Mouse (Mus musculus) ovary, postnatal 10 days (tissue): ENCODE results near the gene Lca5l.
"Not testable (repeated sequence)": the region's sequence is repeated elsewhere in the genome, so short reads cannot be mapped to it uniquely, and the experiment has no call there.

Source experiments
- DNase-seq: peaks from one replicate; pipeline ENCODE4 v3.0.0; 2022; ENCODE audit warnings: low spot score

Lca5l gene

DNA sequence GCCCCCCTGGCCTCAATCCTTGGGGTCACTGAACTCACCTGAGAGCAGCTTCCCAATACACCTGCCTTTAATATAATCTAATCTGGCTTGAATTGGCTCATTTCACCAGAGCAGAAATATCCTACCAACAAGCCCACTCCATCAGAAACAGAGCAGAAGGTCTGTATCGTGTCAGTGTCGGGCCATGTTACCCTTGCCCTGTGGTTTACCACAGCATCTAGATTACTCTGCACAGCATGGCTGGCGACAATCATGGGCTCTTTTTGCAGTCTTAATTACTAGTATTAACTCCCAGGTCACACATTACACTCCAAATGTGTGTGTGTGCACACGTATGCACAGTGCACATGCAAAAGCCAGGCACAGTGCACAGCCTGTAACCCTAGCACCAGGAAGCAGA lies 23.2 kb downstream of the Lca5l start:
- DNase-seq = no peak

DNA sequence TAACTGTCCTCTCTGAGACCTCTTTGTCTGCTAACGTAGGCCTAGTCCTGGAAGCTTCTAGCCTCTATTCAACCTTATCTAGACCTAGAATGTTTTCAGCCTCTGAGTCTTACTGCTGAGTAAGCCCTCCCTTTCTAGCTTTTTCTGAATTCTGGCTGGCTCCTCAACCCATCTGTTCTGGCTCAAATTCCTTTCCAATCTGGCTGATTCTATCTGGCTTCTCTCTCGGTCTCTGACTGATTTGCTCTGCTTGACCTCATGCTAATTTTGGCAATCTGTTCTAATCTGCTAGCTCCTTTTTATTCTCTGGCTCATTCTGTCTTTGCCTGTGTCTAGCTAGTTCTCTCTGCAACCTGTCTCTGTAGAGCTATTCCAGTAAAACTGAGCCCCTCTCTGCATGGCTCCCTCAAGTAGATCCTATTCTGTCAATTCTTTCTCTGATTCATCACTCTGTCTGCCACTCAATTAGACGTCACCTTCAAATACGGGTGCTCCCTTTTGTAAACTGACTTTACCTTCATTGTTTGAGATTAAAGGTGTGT lies 26.3 kb downstream of the Lca5l start:
- no peak for DNase-seq

DNA sequence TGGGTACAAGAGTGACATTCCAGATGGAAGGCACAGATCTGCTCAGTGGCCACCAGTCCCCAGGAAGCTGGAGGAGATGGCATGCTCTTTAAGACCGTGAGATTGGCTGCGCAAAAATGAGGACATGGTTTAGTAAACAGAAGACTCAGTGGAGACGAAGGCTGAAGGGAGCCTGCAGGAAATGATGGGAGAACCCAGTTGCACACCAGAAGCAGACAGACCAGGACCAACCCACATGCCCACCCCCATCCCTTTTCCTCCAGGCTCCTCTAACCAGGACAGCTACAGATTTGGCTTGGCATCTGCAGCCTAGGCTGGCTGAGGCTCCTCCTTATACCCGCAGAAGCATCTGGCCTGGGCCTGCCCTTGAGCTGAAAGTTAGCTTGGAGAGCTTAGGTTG lies 30.7 kb downstream of the Lca5l start:
- no peak for DNase-seq

DNA sequence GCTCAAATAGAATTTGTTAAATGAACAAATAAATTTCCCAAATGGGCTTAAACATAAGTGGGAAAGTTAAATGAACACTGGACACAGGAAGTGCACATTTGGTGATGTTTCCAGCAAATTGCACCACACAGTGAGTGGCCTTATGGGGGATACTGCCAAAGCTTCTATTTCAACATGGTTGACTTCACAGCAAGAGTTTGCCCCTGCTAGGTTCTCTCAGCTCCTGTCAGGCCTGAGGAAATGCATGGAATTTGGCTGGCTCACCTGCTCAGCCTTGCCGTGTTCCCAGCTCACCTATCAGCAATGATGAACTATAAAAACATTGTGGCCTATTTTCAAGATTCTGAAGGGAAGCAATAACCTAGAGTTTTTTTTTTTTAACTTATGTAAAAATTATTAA lies 31.1 kb downstream of the Lca5l start:
- no peak for DNase-seq

DNA sequence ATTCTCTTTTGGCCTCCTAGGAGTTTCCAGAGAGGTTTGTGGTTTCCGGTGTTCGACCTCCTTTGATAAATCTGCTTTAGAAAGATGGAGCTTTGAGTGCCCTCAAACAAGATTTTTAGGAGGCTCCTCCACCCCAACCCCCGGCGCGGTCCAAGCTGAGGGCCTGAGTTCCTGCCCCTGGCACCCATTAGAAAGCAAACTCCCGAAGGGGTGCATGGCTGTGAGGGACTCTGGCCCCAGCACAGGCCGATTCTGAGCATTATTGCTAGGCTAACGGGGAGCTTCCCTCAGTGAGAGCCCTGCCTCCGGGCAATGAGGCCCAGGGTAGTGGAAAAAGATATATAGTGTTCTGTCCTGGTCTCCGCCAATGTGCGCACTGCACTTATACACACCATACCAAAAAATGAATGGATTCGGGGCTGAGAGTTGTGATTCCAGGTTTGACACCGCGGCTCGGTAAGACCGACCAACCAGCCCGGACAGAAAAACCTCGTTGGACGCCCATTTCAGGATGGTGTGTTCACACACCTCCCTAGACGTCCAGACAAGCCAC lies 32.2 kb downstream of the Lca5l start:
- DNase-seq = peak; percentile 8

DNA sequence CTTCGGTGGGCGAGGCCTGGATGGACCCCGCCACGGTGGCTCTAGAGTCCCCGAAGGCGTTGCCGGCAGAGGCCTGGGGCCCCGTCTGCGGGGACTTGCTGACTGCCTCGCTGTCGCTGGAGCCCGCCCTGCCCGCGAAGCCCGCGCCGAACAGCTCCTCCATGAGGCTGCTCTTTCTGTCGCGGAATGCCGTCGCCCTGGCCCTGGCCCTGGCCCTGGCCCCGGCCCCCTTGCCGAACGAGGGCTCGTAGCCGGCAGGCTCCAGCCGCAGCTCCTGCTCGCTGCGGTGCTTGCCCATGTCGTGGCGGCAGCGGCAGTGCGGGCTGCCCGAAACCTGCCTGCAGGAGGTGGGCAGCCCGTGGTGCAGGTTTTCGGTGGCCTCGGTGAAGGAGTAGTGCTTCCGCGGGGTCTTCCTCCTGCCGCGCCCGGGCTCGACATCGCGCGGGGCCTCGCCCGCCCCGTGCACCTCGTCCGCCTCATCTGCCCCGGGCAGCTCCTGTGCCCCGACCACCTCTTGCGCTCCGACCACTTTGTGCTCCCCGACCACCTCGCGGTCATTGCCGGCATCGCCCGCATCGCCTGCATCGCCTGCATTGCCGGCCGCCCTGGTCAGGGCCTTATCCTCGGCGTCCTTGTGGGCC lies 32.9 kb downstream of the Lca5l start:
- peak; percentile 59 for DNase-seq

DNA sequence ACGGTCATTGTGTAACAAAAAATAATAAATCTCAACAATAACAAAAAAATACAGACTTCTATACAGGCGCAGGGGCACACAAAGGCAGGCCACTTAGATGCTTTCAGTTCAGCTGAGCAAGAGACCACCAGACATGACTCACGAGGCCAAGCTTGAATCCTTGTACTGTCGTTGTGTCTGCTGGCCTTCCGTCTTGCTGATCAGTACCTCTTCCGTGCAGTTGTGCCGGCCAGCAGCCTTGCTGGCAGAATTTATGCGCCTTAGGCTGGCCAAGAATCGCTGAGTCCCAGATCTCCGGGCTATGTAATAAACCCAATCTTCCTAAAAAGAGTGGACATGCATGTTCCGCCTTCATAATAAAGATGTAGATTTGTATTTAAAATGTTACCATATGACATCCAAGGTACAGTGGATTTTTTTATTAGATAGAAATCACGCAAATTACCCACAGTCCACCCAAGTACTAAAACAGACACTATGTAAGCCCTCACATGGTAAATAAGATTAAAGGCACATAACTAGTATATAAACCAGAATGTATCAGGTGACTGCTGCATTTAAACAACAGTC lies 33.5 kb downstream of the Lca5l start:
- no peak for DNase-seq

DNA sequence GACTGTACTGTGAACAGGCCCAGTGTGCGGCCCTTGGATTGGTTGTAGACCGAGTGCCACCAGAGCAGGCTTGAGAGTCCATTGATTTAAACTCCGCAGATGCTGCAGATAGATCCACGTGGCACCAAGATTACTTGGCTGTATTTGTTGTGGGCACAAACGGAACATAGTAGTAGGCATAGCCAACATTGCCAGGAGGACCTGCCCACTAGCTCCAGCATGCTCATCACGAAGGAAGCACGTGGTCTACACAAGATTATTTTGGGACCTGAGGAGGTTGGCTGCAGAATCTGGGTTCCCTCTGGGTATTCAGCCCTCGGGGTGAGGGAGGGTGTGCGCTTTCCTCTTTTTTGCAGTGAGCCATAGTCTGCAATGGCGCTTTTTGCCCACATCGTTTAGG lies 34.9 kb downstream of the Lca5l start:
- DNase-seq = no peak

DNA sequence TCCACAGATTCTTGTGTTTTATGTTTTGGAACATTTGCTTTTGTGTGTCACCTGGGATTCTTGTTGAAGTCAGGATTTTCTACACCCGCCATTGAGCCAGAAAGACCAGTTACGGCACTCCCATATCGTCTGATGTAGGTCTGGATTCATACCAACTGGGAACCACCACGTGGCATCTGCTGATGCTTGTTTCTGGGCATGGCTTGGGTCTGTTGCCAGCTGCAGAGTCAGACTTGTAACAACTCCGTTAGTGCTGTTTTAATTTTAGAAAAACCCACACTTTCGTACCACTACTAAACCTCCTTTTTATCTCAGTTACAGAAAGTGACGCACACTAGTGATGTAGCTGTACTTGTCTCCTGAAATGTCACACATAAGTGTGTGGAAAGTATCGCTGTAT lies 36.1 kb downstream of the Lca5l start:
- no peak for DNase-seq

DNA sequence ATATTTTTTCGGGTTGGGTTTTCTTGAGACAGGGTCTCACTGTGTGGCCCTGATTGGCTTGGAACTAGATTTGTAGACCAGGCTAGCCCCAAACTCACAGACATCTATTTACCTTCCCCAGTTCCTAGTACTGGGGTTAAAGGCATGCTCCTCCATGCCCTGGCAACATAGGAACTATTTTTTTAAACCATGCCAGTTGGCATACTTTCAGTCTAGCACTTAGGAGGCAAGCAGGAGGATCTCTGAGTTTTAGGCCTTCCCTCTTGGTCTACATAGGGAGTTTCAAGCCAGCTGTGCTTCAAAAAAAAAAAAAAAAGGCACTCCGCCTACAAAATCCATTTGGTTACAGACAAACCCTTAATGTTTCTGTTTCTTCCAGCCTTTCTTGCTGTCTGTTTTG lies 37.6 kb downstream of the Lca5l start:
- no peak for DNase-seq

DNA sequence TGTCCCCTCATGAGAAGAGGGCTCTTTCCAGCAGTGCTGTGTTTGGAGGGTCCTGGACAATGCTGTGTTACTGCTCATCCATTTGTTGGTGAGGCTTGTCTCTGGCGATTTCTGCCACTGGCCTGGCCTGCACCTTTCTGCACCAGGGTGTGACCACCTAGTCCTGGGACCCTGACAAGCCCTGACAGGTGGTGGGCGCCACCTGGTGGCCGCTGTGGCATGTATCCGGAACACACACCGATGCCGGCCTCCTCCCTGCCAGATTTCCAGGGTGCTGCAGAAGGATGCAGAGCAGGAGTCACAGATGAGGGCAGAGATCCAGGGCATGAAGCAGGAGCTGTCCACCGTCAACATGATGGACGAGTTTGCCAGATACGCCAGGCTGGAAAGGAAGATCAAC lies 40.5 kb downstream of the Lca5l start:
- DNase-seq = peak; percentile 40

DNA sequence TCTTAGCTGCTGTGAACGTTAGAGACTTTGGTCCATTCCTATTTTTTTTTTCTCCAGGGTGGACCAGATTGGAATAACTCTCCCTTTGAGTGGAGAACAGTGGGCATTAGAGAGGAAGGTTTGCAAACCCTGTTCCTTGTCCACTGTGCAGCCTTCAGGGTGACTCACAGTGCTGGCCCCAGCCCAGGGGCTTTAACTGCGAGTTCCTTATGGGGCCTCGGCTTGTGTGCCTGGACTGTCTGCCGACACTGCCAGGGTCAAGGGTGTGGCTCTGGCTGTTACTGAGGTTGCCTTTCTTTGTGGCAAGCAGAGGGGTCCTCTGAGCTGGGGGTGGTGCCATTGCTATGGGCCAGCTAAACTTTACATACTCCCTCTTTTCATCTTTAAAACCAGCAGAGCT lies 41.1 kb downstream of the Lca5l start:
- no peak for DNase-seq

DNA sequence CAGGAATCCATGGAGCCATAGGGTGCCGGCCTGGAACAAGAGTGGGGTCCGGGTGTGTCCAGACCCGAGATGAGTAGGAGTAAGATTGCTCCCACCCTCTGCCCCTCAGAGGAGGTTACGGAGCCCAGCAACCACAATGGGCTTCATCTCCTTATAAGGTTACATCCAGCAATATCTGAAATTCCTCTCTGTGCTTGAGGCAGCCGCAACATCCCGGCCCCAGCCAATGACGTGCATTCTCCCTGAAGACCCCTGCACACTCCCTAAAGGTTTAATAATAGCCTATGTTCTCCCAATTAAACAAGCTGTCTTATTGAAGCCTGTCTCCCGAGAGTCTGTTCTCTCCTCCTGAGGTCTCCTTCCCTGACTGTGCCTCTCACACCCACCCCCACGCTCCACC lies 42.8 kb downstream of the Lca5l start:
- DNase-seq = no peak

DNA sequence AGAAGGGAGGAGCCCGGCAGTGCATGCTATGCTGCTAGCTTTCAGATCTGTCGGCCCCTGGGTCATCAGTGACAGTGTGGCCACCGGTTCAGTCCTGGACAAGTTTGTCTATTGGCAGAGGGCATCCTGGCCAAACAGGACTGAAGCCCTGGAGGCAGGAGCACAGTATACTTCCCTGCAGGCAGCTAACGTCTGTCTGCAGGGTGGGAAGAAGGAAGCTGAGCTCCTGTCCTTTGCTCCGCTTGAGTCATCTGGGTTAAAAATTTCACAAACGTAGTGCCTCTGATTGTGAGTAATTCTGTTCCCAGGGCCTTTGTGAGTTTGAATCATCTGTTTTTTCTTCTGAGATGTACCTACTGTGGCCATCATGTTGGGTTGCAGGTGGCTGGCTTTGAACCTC lies 43.2 kb downstream of the Lca5l start:
- no peak for DNase-seq

DNA sequence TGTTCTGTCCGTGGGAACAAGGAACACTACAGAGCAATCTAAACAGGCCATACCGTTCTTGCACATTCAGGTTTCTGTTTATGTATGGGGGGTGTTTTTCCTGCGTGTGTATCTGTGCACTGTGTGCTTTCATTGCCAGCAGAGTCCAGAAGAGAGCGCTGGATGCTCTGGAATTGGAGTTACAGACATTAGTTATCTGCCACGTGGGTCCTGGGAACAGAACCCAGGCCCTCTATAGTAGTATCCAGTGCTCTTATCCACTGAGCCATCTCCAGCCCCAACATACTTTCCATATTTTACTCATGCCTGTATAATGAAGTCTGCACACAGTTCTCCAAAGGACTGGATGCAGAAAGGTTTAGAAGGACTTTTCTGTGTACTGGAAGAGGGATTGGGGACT lies 46.3 kb downstream of the Lca5l start:
- no peak for DNase-seq

DNA sequence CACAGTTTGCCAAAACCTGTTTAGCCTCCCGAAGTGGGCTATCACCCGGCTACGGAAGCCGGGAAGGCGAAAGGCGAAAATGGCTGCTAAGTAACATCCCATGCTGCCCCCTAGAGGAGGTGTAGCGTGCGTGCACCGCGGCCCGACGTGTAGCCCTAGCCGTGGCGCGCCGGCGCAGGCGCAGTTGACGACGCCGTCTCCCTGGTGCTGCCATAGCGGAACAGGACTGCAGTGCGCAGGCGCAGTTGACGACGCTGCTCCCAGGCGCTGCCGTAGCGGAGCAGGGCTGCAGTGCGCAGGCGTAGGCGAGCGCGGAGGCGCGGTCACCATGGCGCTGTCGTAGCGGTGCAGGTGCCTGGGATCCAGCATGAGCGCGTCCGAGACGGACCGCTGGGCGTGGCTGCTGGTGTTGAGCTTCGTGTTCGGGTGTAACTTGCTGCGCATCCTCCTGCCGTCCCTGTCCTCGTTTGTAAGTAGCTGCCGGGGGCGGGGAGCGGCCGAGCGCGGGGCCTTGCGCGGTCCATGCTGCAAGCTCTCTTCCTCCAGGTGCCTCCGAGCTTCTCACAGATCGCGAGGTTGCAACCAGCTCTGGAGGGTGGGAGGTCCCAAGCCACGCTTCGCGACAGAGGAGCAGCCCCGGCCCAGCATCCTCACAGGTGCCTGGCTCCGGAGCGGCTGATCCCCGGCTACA lies 46.8 kb downstream of the Lca5l start, which contains the start of gene Wrb:
Gene Wrb (plus strand): TSS at position 298 of the 691 bp plus-strand sequence.
- DNase-seq = peak; percentile 99

DNA sequence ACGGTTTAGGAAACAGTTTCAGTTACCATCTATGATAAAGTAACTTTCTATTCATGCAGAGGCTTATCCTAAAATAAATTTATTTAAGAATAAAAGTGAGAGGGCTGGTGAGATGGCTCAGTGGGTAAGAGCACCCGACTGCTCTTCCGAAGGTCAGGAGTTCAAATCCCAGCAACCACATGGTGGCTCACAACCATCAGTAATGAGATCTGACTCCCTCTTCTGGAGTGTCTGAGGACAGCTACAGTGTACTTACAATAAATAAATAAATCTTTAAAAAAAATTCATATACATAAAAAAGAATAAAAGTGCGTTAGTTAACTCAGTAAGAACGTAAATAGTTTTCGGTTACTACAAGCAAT lies 47.3 kb downstream of the Lca5l start:
- DNase-seq = not testable (repeated sequence)

DNA sequence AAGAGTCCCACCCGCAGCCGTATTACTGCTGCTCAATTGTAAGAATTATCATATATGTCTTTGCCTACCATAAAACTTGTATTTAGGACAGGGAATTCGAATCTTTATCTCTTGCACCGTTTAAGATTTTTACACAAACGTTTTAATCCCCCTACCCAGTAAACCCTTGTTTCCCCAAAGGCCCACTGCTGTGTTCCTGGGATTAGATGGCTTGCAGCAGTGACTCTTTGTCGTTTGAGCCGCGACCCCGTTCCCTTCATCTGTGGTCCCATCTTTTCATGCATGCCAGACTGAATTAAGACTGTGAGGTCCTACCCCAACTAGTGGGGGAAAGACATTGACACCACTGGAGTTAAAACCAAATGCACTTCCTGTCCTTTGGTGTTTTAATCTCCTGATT lies 63.6 kb downstream of the Lca5l start:
- no peak for DNase-seq

DNA sequence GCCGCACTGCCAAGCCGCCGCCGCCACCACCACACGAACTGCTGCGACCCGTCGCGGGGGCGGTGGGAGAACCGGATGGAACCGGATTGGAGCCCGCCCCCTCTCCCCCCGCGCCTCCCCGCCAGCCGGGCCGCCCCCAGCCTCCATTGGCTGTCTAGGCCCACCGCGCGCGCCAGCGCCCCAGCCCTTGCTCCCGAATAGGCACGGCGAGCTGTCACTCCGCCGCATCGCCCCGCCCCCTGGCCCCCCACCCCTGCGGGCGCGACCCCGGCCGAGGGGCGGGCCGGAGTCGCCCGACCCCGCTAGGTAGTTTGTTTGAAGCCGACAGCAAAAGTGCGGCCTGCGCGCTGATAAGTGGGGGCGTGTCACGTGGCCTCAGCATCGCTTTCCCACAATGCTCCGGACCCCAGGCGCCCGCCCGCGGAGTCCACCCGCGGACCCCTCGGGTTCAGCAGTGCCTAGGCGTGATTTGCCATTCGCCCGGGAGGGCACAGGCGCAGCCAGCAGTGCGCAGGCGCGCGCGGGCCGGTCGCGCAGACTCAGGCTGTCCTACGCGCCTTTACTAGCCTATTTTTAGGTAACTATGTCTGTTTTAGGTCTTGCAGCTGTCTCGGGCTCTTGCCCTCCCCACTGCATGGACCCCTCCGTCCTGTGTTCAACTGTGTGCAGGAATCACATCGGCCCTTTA lies 64.3 kb downstream of the Lca5l start, which contains the start of gene Hmgn1:
Gene Hmgn1 (minus strand): TSS at position 73 of the 688 bp plus-strand sequence.
- DNase-seq = peak; percentile 92

DNA sequence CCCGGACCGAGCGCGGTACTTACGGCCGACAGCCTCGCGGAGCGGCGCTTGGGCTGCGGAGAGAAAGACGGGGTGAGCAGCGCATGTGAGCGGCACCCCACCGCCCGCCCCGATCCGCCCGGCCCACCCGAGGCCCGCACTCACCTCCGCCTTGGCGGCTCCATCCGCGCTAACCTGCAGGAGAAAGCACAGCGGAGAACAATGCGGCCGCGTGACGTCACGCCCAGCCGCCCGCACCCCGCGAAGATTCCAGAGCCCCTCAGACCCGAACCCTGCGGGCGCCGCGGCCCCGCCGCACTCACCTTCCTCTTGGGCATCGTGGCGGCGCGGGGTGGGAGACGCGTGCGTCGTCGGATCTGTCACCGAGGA lies 64.8 kb downstream of the Lca5l start:
- DNase-seq = no peak

DNA sequence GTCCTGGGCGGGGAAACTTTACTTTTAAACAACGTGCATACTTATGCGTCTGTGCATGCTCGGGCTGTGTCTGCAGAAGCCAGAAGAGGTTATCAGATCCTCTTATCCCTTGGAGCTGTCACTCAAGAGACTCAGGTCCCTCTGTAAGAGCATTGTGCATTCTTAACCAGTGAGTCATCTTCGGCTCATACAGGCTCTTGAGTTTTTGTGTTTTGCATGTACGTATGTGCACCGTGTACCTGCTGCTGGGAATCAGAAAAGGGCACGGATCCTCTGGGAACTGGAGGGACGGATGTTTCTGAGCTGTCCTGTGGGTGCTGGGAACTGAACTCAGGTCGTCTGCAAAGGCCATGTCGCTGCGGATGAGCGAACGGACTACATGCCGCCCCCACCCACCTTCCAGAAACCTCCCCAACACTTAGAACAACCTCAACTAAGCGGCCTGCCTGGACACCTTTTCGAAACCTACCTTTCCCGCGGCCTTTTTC lies 65.3 kb downstream of the Lca5l start:
- no peak for DNase-seq

DNA sequence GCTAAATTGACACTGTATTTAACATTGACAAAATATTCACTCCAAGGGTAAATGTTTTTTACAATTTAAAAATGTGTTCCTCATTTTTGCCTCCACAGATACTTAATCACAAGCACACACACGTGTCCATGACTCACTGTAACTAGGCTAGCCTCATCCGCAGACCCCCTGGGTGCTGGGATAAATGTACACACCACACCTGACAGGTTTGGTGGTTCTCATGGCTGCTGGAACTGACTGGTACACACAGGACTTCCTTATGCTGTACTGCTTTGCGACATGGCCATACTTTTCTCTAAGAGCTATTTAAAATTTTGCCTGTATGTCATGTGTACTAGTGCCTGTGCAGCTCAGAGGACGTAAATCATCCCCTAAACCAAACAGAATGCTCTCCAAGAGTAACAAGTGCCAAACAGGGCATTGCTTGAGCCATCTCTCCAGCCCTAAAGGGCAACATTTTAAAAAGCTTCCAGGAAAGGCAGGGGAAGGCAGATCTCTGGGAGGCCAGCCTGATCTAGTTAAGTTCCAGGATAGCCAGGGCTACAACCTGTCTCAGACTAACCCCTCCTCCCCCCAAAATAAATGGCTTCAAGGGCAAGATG lies 71.9 kb downstream of the Lca5l start:
- DNase-seq = no peak
